Mouse (Mus musculus) heart, embryonic 14.5 days (tissue): ENCODE results near the gene Vwa8. TPM values are rescaled to one million over a fixed set of nuclear protein-coding genes. Genes with fewer than 3 reads are reported as not detected.

Experiments used
- ATAC-seq: fragments of 200-750 bp; cut with Nextera tagmentation; 2 replicates; pipeline ENCODE4 v1.8.0; 2017; ENCODE audit warnings: low read depth, moderate TSS enrichment; ENCODE audit not compliant: insufficient number of reproducible peaks, insufficient read depth, low FRiP score
- H3K27ac ChIP-seq, 2 experiments: fragments of 200-500 bp in 1 of 2; fragments of 300-500 bp in 1 of 2; sonication (generic) in 1 of 2; replicated peaks in 1 of 2; 2 replicates each; pipeline ENCODE4 v1.5.1; 2012 to 2014; ENCODE audit warnings: low read depth in 2 of 2, low read length in 2 of 2, control low read depth in 1 of 2, mild to moderate bottlenecking in 1 of 2, mixed read lengths in 1 of 2; ENCODE audit not compliant: control insufficient read depth in 1 of 2, insufficient read depth in 1 of 2
- H3K27me3 ChIP-seq: fragments of 300-500 bp; sonication (generic); 2 replicates; pipeline ENCODE4 v1.6.1; 2014; ENCODE audit warnings: mild to moderate bottlenecking, low read length, control low read depth; ENCODE audit not compliant: control insufficient read depth, insufficient read depth
- H3K36me3 ChIP-seq: fragments of 300-500 bp; sonication (generic); 2 replicates; pipeline ENCODE4 v1.6.1; 2014; ENCODE audit warnings: mild to moderate bottlenecking, control low read depth, low read length, mixed read lengths; ENCODE audit not compliant: control insufficient read depth, insufficient read depth
- H3K4me1 ChIP-seq, 2 experiments: fragments of 200-500 bp in 1 of 2; fragments of 300-500 bp in 1 of 2; sonication (generic) in 1 of 2; 2 replicates each; pipeline ENCODE4 v1.6.1; 2012 to 2014; ENCODE audit warnings: low read length in 2 of 2, control low read depth in 1 of 2, mixed read lengths in 1 of 2; ENCODE audit not compliant: control insufficient read depth in 2 of 2, insufficient read depth in 2 of 2
- H3K4me2 ChIP-seq: fragments of 300-500 bp; sonication (generic); 2 replicates; pipeline ENCODE4 v1.6.1; 2014; ENCODE audit warnings: mild to moderate bottlenecking, low read length
- H3K4me3 ChIP-seq, 2 experiments: fragments of 200-500 bp in 1 of 2; fragments of 300-500 bp in 1 of 2; sonication (generic) in 1 of 2; 2 replicates each; pipeline ENCODE4 v1.5.1; 2012 to 2014; ENCODE audit warnings: low read length in 2 of 2, mild to moderate bottlenecking in 2 of 2, control low read depth in 1 of 2, low read depth in 1 of 2, moderate library complexity in 1 of 2; ENCODE audit not compliant: control insufficient read depth in 1 of 2, insufficient read depth in 1 of 2
- H3K9ac ChIP-seq: fragments of 300-500 bp; sonication (generic); 2 replicates; pipeline ENCODE4 v1.6.1; 2014; ENCODE audit warnings: mild to moderate bottlenecking, low read length
- H3K9me3 ChIP-seq: fragments of 300-500 bp; sonication (generic); 2 replicates; pipeline ENCODE4 v1.6.1; 2016; ENCODE audit warnings: low read length, control low read depth; ENCODE audit not compliant: control insufficient read depth
- WGBS: fragments of 180-500 bp; shearing (Covaris S2); extraction: QIAGEN DNeasy Blood & Tissue Kit; methylation state at CpG from one replicate; pipeline ENCODE4 v1.1.7; 2014; 5-methylcytosine and 5-hydroxymethylcytosine counted together
- polyA plus RNA-seq: library from polyadenylated mRNA; unstranded; fragments of >200 nt; fragmentation: Nextera tagmentation; extraction: Ambion mirVana; gene quantifications from 2 replicates; pipeline ENCODE4 v1.2.1, GENCODE M21; 2014

Vwa8 gene
- polyA plus RNA-seq, 1 experiment from 2014 or later, result 23.1 TPM

- H3K9me3 ChIP-seq, result no peaks in the 10 kb centered on the region
- H3K36me3 ChIP-seq, result no peaks in the 10 kb centered on the region; the same call in 1 of the 2 replicates
- ATAC-seq, result no peak
- no peak overlapping the region for H3K9ac ChIP-seq
- H3K4me2 ChIP-seq, result no peak overlapping the region
- H3K4me3 ChIP-seq, result no peak overlapping the region
- no peaks in the 10 kb centered on the region for H3K4me1 ChIP-seq
- WGBS, result 44% methylated on average over 2 of the region's 2 CpGs
- no peak overlapping the region for H3K27ac ChIP-seq
- no peaks in the 10 kb centered on the region for H3K27me3 ChIP-seq
Observed at GRCm38 (mm10) chr14:79047186-79047585, 198.3 kb downstream of the Vwa8 start.

- WGBS, result 76% methylated on average over 6 of the region's 6 CpGs
- ATAC-seq, result no peak
- no peak overlapping the region for H3K27ac ChIP-seq
Observed at GRCm38 (mm10) chr14:79047956-79048355, 199.1 kb downstream of the Vwa8 start.

GRCm38 (mm10) chr14:79049544-79049943, 200.7 kb downstream of the Vwa8 start:
- ATAC-seq, result no peak
- H3K9ac ChIP-seq, result no peak overlapping the region
- no peak overlapping the region for H3K27ac ChIP-seq
- no peaks in the 10 kb centered on the region for H3K9me3 ChIP-seq
- no peaks in the 10 kb centered on the region for H3K4me1 ChIP-seq
- no peak overlapping the region for H3K4me3 ChIP-seq
- H3K36me3 ChIP-seq, result no peaks in the 10 kb centered on the region; the same call in 1 of the 2 replicates
- WGBS, result 71% methylated on average over 11 of the region's 11 CpGs
- H3K4me2 ChIP-seq, result no peak overlapping the region
- H3K27me3 ChIP-seq, result no peaks in the 10 kb centered on the region

More at GRCm38 (mm10) chr14:79047956-79048355, 199.1 kb downstream of the Vwa8 start:
- Histone ChIP-seq H3K4me2 (no peak overlapping the region), H3K9me3 (no peaks in the 10 kb centered on the region), H3K4me3 (no peak overlapping the region), H3K27me3 (no peaks in the 10 kb centered on the region), H3K9ac (no peak overlapping the region), H3K36me3 (no peaks in the 10 kb centered on the region; the same call in 1 of the 2 replicates), H3K4me1 (no peaks in the 10 kb centered on the region)

- 72% methylated on average over 3 of the region's 3 CpGs for WGBS
- H3K4me2 ChIP-seq, result no peak overlapping the region
- no peaks in the 10 kb centered on the region for H3K27me3 ChIP-seq
- 0 out of 2 replicates have a peak, but pooled peaks cover 13% of the 10 kb centered on the region for H3K36me3 ChIP-seq
- no peak overlapping the region for H3K9ac ChIP-seq
- no peaks in the 10 kb centered on the region for H3K4me1 ChIP-seq
- no peak overlapping the region for H3K27ac ChIP-seq
- H3K4me3 ChIP-seq, result no peak overlapping the region
- ATAC-seq, result no peak
- H3K9me3 ChIP-seq, result no peaks in the 10 kb centered on the region
Observed at GRCm38 (mm10) chr14:79065636-79066035, 216.8 kb downstream of the Vwa8 start.

- no peaks in the 10 kb centered on the region for H3K27me3 ChIP-seq
- H3K4me1 ChIP-seq, result peaks cover 2 to 3% of the 10 kb centered on the region in 2 experiments; a peak in 1 of 4 replicates
- no peak overlapping the region for H3K4me2 ChIP-seq
- H3K9ac ChIP-seq, result no peak overlapping the region
- no peaks in the 10 kb centered on the region for H3K9me3 ChIP-seq
- ATAC-seq, result no peak
- no peak overlapping the region for H3K4me3 ChIP-seq
- H3K27ac ChIP-seq, result no peak overlapping the region
- H3K36me3 ChIP-seq, result 0 out of 2 replicates have a peak, but pooled peaks cover 7% of the 10 kb centered on the region
- 89% methylated on average over 1 of the region's 1 CpGs for WGBS
Observed at GRCm38 (mm10) chr14:79069515-79069914, 220.7 kb downstream of the Vwa8 start.

- Histone ChIP-seq H3K4me3 (no peak overlapping the region), H3K4me2 (peak overlapping the region; percentile 29; the same call in 1 of the 2 replicates), H3K9ac (no peak overlapping the region), H3K9me3 (no peaks in the 10 kb centered on the region), H3K27ac (no peak overlapping the region), H3K4me1 (peaks cover 5 to 16% of the 10 kb centered on the region in 2 experiments; a peak in 3 of 4 replicates), H3K27me3 (no peaks in the 10 kb centered on the region), H3K36me3 (no peaks in the 10 kb centered on the region)
- no peak for ATAC-seq
- 29% methylated on average over 8 of the region's 8 CpGs for WGBS
Observed at GRCm38 (mm10) chr14:79074786-79075185, 225.9 kb downstream of the Vwa8 start.

GRCm38 (mm10) chr14:79076560-79077300, 227.9 kb downstream of the Vwa8 start:
- H3K9ac ChIP-seq, result no peak overlapping the region
- ATAC-seq, result no peak
- WGBS, result 65% methylated on average over 9 of the region's 9 CpGs

More at GRCm38 (mm10) chr14:79076560-79077300, 227.9 kb downstream of the Vwa8 start:
- Histone ChIP-seq H3K4me3 (no peak overlapping the region), H3K36me3 (no peaks in the 10 kb centered on the region), H3K27ac (peak overlapping the region in 1 of 2 experiments; percentile 26; a peak in 1 of 4 replicates), H3K4me1 (peaks cover 5 to 16% of the 10 kb centered on the region in 2 experiments; a peak in 3 of 4 replicates), H3K27me3 (no peaks in the 10 kb centered on the region), H3K9me3 (no peaks in the 10 kb centered on the region), H3K4me2 (no peak overlapping the region)
